Mouse (Mus musculus) neural tube, embryonic 10.5 days (tissue): ENCODE results near the gene Spata21.
A peak's percentile ranks its signal among the peaks of the same experiment; 100 is the strongest.
"Not testable (repeated sequence)": the region's sequence is repeated elsewhere in the genome, so short reads cannot be mapped to it uniquely, and the experiment has no call there.

ENCODE experiments used
- DNase-seq: peaks from one replicate; pipeline ENCODE4 v3.0.0-alpha.2; 2017; ENCODE audit warnings: low spot score; ENCODE audit errors: extremely low spot score

Gene Spata21

DNA sequence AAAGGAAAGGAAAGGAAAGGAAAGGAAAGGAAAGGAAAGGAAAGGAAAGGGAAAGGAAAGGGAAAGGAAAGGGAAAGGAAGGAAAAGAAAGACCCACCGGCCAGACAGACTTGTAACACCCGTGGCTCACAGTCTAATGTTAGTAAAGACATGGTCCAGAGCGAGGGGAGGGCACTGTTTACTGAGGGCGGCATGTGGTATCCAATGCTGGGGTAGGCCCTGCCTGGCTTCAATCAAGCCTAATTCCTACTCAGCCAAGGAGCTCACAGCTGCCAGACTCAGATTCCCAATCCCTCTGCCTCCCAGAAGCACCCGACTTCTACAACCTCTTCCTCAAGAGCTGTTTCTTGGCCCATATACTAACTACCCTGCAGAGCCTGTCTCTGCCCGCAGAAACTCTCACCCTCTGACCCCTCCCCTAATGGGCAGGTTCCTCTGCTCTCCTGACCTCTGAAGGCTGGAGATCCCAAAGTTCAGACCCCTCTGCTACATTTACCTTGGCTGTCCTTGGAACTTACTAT, 41.1 kb downstream of the Spata21 start:
- no peak for DNase-seq

DNA sequence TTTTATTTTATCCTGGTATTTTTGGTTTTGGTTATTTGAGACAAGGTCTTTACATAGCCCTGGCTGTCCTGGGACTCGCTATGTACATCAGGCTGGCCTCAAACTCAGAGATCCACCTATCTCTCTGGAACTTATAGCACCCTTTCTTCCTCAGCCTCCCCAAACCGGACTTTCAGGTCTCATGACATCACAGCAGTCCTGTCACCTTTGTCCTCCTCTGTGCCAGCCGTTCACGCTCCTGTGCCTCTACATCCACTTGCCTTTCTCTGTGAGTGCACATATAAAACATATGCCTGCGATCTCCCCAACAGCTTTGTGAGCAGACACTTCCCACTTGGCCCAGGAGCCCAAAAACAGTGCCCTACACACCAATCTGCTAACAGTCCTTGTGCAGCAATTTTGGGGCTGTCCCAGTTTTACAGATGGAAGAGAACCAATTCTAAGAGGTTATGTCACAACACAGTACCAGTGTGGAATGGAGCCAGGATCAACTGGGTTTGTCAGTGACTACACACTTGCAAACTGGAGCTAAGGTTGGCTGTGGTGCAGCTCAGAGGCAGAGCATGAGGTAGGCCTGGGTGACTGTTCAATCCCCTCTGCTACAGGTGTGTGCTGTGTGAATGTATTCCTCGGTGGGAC, 42.7 kb downstream of the Spata21 start:
- DNase-seq = no peak

DNA sequence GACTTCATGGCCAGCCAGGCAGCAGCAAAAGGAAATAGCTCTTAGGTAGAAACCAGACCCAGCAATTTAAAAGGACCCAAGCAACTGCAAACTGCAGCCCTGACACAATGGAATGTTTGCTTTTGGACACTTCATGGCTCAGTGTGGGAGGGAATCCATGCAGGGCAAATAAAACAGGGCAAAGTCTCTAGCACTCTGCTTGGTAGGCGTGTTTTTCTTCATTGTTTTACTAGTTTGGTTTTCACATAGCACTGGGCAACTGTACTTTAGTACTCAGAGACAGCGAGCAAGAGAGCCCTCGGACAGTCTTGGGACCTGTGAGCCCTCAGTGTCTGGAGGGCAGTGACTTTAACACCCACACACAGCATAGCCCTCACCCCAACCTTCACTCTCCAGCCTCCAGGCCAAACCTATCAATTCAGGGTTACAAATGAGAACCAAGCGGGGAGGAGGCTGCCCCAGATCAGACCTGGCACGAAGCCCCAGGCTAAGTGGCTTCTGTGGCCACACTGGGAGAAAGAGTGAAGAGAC, 43.5 kb downstream of the Spata21 start:
- DNase-seq = no peak

DNA sequence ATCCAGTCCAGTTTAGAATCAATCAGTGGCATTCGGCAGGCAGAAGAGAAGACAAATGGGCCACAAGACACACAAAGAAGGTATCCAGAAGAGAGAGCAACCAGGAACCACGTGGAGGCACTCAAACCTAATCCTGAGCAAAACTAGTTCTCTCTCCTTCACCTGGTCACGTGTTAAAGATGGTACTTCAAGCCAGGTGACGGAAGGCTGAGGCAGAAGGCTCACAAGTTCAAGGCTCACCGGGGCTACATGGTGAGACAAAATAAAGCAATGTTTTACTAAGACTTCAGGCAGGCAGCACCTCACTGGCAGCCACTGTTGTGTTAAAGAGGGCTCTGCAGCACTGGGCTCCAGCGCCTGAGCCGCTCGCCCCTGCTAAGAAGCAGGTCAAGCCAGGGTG, 44.1 kb downstream of the Spata21 start:
- no peak for DNase-seq

DNA sequence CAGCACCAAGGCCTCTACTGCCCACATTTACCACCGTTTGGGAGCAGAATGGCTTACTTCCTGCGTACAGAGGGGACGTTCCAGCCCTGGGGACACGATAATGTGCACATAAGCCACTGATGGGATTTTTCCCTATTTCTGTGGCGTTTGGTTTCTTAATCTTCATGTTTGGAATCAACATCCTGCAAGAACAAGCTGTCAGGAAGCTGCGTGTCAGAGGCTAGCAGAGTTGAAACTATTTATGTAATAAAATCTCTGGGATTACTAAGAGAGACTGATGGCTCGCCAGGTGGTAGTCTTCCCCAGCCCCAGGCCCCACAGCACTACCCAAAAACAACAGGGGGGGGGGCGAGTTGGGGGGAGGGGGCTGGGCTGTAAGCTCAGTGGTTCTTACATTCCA, 45.1 kb downstream of the Spata21 start:
- DNase-seq = no peak

DNA sequence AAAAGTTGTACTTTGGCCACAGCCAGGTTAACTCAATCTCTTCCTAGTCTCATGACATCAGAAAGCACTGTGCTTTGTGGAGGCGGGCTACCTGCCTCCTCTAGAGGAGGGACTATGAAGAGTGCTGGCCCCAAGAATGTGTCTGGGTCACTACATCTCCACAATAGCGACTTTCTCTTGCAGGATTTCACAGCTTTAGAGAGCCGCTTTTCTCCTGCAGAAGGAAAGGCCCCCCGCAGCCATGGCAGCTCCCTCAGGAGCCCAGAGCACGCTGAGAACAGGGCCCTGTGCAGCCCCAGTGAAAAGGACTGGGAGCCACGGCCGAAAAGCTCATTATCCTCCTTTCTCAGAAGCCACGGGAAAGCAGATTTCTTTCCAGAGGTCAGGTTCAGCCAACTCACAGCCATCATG, 45.9 kb downstream of the Spata21 start:
- no peak for DNase-seq

DNA sequence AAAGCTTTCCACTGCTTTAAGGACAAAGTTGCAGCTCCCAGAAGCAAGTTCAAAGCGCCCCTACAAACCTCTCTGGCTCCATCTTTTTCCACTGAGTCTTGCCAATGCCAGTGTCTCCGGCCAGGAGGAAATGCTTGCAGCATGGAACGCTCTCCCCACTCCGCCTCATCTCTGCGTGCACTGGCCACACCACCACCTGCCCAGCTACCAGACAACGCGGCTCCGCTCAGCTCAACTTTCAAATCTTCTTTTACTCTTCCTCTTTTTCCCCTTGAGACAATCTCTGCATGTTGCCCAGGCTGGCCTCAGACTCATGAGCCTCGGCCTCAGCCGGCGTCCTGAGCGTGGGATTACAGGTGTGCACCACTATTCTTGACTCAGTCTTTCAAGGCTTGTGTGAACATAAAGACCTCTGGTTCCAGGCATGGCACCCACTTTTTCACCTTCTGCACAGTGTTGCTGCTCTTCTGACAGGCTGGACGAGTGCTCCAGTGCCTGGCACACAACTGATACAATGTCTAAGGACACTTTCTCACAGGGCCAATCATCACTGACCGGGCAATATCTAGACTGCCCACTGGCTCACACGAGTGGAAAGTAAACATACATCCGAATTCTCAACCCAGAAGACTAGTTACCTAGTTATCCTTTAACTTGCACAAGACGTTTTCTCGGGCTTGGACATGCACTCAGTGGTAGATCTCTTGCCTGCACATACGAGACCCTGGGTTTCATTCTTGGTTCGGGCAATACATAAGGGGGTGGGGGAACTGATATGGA, 46.8 kb downstream of the Spata21 start:
- DNase-seq = no peak

DNA sequence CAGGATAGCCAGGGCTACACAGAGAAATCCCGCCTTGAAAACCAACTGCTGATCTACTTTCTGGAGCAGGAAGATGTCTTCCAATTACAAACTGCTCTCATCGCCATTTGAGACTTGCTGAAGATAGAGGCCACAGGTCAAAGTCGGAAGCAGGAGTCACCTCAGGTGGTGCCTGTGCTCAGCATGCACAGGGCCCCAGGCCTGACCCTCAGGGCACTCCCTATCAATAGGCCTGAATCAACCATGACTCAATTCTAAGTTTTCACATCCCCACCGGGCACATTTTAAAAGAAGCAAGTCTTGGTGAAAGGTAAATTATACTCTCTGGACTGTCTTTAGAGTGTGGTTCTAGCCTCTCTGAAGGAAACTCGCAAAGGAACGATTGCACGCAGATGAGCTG, 48.0 kb downstream of the Spata21 start:
- no peak for DNase-seq

DNA sequence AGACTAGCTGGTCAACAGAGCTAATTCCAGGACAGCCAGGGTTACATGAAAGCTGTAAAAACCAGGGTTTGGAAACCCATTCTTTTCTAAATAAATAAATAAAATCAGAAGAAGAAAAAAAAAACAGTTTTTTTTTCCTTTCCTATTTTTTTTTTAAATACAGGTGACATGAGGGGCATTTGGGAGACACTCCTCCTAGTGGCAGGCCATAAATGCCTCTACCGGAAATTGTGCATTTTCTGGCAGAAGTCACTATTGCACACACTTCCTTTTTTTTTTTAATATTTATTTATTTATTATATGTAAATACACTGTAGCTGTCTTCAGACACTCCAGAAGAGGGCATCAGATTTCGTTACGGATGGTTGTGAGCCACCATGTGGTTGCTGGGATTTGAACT, 49.6 kb downstream of the Spata21 start:
- not testable (repeated sequence) for DNase-seq

DNA sequence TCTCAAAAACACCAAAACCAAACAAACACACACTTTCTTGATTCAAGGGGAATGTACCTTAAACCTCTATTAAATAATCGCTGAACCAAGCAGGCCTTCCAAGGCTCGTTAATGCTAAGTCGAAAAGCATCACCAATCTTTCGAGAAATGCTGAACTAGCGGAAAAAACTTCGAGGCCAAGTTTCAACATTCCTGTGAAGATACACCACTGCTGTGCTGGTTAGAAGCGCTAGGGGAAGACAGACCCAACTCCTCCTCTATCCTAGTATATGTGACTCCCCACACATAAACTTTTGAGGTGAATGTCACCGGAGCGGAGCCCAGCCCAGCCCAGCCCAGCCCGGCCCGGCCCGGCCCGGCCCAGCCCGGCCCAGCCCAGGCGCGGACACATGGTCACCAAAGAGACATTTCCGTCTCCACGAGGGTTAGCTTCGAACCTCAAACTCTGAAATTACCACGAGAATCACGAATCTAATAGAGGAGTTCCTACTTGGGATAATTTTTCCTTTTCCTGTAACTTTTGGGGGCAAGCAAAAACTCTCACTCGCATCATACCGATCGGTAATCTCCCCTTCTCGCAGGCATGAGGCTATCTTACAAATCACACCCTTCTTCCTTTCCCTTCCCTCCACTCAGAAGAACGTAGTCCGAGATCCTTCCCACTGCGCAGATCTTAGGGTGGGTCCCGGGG, 50.4 kb downstream of the Spata21 start:
- DNase-seq = no peak

DNA sequence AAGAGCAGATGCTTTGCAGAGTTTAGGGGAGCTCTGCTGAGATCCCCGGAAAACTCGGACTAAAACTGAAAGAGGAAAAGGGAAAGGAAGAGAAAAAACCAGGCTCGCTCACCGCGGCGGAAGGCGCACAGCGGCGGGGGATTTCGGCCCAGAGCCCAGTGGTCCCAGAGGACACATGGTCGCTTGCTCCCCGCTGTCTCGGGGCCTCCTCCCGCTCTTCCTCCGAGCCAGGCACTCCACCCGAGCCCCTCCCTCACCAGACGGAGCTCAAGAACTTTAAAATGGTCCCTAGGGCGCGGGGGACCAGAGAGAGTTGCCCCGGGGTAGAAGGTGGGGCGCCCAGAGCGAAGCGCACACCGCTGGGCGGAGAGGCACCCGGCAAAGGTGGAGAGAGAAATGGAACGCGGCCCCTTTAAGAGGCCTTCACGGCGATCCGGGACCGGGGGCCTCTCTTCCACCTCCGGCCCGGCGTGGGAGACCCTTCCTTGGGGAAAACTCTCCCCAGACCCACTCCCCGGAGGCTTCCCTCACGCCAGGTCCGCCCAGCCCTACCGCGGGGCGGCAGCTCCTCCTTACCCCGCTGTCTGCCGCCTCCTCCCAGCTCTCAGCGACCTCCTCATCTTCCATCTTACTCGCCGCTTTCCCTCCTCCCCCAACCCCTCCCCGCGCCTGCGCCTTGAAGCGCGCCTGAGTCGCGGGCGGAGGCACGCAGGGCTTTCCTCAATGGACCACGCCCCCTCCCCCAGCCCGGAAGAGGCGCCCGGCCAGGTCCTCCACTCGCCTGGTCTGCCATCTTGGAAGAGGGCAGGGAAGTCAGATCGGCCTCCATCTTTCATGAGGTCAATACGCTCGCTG, 51.2 kb downstream of the Spata21 start, which contains the start of gene Szrd1:
Gene Szrd1 (minus strand): TSS at position 660 of the 855 bp plus-strand sequence.
- peak; percentile 99 for DNase-seq

DNA sequence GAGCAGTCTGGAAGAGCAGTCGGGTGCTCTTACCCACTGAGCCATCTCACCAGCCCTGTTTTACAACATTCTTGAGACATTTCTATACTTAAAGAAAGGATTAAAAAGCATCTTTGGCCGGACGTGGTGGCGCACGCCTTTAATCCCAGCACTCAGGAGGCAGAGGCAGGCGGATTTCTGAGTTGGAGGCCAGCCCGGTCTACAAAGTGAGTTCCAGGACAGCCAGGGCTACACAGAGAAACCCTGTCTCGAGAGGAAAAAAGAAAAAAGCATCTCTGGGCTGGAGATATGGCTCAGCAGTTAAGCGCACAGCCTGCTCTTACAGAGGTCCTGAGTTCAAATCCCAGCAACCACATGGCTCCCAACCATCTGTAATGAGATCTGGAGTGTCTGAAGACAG, 52.2 kb downstream of the Spata21 start:
- not testable (repeated sequence) for DNase-seq

DNA sequence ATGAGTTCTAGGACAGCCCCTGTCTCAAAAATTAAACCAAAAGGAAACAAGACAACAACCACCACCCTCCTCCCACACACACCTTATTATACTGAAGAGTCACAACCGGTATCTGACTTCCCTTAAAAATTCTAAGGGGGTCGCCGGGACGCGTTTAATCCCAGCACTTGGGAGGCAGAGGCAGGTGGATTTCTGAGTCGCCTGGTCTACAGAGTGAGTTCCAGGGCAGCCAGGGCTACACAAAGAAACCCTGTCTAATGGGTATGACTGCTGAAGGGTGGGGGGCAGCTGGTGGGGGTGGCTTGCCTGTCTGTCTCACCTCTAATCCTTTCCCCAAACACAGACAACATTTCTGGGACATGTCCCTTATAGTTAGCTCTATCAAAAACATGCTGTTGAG, 52.8 kb downstream of the Spata21 start:
- no peak for DNase-seq

DNA sequence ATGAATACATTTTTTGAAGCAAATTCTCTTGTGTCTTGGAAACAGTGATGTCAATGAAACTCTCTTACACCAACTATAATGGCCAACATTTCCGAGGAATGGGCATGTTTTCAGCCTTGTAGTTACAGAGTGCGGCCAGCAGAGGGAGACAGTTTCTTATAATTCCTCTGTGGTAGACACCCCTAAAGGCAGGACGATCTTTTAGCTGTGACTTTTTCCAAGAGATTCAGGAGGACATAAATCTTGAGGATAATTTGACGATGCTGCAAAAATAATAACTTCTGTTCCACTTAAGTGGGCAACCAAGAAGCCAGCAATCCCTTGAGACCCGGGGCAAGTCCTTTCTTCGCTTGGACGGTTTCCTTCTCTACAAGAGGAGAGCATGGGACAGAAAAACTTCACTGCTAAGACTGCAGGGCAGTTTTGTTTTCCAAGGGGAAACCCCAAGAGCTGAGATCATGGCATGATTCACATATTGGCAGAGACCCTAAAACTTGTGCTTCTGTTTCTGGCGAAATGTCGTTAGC, 54.2 kb downstream of the Spata21 start:
- peak; percentile 72 for DNase-seq

DNA sequence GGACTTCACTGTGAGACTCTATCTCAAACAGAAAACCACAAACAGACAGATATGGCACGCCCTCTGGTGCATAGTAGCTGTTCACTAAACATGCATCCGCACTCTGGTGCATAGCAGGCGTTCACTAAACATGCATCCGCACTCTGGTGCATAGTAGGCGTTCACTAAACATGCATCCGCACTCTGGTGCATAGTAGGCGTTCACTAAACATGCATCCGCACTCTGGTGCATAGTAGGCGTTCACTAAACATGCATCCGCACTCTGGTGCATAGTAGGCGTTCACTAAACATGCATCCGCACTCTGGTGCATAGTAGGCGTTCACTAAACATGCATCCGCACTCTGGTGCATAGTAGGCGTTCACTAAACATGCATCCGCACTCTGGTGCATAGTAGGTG, 57.0 kb downstream of the Spata21 start:
- not testable (repeated sequence) for DNase-seq

DNA sequence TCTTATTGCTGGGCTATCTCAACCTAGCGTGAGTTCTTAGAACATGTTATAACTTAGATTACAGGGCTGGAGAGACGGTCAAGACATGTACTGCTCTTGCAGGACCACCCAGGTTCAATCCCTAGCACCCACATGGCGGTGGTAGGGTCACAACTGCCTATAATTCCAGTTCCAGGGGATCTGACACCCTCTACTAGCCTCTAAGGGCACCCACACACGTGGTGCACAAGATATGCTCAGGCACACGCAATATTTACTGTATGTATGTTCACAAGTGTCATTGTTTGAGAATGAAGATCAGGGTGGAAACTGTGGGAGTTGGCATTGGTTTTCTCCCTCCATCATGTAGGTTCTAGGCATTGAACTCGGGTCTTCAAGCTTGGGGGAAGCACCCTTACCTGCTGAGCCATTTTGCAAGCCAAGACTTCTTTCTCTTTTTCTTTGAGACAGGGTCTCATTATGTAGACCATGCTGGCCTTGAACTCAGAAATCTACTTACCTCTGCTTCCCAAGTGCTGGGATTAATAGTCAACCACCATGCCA, 58.4 kb downstream of the Spata21 start:
- no peak for DNase-seq

DNA sequence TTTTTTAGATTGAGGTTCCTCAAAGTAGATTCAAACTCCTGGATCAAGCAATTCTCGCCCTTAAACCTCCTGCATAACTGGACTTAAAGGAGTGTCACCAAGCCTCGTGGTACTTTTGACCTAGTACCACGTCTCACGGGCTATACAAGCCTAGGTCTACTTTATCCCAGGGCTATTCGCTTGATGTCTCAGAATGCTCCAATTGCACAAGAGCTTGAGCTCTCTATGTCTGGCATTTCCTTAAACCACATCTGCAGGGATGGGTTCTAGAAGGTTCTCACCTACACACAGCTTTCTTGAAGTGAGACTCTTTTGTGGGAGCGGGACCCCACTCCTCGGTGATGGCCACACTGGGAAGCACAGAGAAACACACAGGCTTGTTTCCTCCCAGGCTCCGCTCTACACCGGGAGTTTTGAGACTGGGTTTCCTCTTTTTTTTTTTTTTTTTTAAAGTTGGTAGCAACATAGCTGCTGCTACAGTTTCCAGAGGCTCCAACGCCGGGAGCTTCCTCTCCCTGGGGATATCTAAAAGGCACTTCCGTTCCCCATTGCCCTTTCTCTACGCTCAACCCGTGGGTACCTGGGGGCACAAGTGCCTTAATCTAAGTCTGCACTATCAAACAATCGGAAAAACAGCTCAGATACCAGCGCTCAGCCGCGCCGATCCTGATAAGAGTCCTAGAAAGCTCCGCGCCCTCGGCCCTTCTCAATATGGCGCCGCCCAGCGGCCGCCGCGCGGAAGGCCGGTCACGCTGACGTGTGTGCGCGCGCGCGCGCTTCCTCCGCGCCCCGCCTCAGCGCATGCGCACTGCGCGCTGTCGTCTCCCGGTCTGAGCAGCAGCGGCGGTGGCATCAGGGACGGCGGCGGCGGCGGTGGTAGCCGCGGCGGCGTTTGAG, 59.2 kb downstream of the Spata21 start, which contains the start of gene Fbxo42:
Gene Fbxo42 (plus strand): TSS at position 802 of the 897 bp plus-strand sequence.
- peak; percentile 96 for DNase-seq

DNA sequence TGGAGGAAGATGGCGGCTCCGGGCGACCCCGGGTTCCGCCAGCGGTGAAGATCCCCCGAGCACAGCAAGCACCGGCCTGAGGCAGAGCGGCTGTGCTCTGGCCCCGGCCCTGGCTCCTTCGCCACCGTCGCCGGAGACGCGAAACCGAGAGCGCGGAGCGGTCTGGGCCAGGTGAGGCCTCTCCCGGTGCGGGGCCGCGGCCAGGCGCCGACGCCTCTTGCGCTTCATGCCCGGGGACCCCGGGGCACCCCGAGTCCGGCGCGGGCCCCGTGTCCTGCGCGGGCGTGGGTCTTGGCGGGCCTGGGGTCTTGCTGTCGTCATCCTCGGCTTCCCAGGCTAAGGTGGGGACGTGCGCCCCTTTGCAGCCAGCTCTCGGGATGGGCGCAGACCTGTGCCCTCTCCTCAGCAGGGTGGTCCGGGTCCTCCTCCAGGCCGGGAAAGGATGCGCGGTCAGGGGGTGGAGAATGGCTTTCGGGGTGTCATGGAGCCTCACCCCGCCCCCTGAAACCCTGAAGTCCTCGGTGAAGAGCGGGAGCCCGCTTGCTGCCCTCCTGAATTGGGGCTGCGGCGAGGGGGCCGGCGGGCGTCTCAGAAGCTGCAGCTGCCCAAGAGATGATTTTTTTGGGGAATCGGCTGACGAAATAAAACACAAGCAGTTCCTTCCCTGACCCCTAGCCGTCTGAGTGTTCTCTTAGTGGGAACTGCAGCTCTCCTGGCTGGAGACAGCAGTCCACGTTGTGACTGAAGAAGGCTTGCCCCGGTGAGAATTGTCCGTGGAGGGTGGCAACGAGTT, 60.1 kb downstream of the Spata21 start:
- no peak for DNase-seq
